Mouse (Mus musculus): ENCODE results near the gene Pck1.

Pck1 gene

GRCm38 (mm10) chr2:173151352-173151751, 1.5 kb upstream of the Pck1 start:
- DNase-seq = no peak

GRCm38 (mm10) chr2:173151784-173152284, 1.0 kb upstream of the Pck1 start:
- DNase-seq = no peak

- no peak for DNase-seq
These were observed 418 bp downstream of the Pck1 start for GRCm38 (mm10) chr2:173153266-173153665.

DNA sequence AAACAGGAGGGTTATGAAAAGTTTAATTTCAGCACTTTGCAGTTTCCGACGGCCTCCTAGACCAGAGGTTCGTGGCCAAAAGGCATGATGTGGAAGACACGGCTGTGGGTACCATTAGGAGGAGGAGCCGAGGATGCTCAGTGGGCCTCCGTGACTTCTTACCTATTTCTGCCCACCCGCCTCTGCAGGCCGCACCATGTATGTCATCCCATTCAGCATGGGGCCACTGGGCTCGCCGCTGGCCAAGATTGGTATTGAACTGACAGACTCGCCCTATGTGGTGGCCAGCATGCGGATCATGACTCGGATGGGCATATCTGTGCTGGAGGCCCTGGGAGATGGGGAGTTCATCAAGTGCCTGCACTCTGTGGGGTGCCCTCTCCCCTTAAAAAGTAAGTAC, 1.7 kb downstream of the Pck1 start:
- DNase-seq = no peak

DNA sequence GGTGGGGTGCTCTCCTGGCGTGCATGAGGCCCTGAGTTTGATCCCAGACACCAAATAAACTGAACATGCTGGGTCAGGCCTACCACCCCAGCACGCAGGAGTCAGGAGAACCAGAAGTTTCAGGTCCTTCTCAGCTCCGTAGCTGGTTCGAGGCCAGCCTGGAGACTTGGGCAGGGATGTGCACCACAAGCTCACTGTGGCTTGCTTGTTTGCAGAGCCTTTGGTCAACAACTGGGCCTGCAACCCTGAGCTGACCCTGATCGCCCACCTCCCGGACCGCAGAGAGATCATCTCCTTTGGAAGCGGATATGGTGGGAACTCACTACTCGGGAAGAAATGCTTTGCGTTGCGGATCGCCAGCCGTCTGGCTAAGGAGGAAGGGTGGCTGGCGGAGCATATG, 2.1 kb downstream of the Pck1 start:
- no peak for DNase-seq

GRCm38 (mm10) chr2:173155907-173156306, 3.1 kb downstream of the Pck1 start:
- DNase-seq = no peak

DNA sequence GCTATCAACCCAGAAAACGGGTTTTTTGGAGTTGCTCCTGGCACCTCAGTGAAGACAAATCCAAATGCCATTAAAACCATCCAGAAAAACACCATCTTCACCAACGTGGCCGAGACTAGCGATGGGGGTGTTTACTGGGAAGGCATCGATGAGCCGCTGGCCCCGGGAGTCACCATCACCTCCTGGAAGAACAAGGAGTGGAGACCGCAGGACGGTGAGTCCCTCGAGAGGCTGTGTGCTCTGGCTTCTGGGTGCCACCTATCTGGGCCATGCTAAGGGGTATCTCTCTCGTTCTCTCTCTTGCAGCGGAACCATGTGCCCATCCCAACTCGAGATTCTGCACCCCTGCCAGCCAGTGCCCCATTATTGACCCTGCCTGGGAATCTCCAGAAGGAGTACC, 4.1 kb downstream of the Pck1 start:
- no peak for DNase-seq

- no peak for DNase-seq
These were observed 4.5 kb downstream of the Pck1 start for GRCm38 (mm10) chr2:173157376-173157775.

GRCm38 (mm10) chr2:173157871-173158270, 5.0 kb downstream of the Pck1 start:
- DNase-seq = no peak

GRCm38 (mm10) chr2:173158390-173159055, 5.7 kb downstream of the Pck1 start:
- no peak for DNase-seq

- peak; percentile 30 for DNase-seq
These were observed 6.8 kb downstream of the Pck1 start for GRCm38 (mm10) chr2:173159354-173160311.

- DNase-seq = no peak
These were observed 10.5 kb downstream of the Pck1 start for GRCm38 (mm10) chr2:173163380-173163779.

DNA sequence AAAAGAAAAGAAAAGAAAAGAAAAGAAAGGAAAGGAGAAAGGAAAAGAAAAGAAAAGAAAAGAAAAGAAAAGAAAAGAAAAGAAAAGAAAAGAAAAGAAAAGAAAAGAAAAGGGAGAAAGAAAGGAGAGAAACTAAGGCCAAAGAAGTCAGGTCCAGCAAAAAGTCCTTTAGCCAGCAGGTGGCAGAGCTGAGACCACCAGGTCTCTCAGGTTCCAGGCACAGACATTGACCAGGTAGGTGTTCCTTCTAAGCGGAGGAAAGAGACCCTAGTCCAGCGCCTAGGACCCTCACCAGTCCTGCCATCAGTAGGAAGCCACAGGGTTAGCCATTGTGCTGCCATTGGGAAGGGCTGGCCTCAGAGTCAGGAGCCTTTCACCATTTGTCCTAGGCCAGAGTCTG, 11.5 kb downstream of the Pck1 start:
- DNase-seq = no peak

GRCm38 (mm10) chr2:173164946-173165345, 12.1 kb downstream of the Pck1 start:
- DNase-seq = no peak

- DNase-seq = no peak
These were observed 12.5 kb downstream of the Pck1 start for GRCm38 (mm10) chr2:173165357-173165756.

GRCm38 (mm10) chr2:173168411-173168851, 15.6 kb downstream of the Pck1 start:
- DNase-seq = no peak

- DNase-seq = no peak
These were observed 17.2 kb downstream of the Pck1 start for GRCm38 (mm10) chr2:173170081-173170480.

DNA sequence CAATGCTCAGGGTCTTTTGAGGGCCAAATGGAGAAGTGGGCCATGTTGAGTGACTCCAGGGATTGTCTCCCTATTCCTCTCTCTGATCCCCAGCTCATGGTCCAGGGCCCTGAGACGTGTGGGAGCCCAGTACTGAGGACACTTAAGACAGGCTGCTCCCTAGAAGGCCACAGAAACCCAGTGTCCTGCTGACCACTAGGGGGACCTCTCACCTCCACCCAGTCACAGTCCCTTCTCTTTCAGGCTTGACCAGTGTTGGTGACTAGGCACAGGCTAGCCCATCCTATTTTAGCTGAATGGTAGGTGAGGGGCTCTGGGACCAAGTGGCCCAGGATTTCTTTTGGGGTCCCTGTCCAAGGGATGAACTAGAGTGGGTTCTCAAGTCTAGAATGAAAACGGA, 17.9 kb downstream of the Pck1 start:
- DNase-seq = no peak

- peak; percentile 51 for DNase-seq
These were observed 18.6 kb downstream of the Pck1 start for GRCm38 (mm10) chr2:173171470-173171869.

DNA sequence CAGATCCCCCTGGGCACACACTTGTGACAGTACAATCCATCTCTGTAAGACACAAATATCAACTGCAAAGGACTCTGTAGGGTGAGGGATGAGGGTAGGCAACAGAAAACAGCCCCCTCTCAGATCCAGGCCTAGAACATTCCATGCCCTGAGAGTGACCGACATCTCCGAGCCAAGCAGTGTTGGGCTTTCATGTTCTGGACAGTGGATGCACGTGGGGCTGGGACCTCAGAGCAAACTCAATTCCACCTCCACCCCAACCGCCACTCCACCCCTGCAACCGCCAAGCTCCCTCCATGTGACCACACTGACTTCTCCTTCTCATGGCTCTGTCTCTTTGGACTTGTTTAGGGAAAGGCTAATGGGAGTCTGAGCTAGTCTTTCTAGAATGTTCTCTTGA, 19.1 kb downstream of the Pck1 start:
- no peak for DNase-seq

DNA sequence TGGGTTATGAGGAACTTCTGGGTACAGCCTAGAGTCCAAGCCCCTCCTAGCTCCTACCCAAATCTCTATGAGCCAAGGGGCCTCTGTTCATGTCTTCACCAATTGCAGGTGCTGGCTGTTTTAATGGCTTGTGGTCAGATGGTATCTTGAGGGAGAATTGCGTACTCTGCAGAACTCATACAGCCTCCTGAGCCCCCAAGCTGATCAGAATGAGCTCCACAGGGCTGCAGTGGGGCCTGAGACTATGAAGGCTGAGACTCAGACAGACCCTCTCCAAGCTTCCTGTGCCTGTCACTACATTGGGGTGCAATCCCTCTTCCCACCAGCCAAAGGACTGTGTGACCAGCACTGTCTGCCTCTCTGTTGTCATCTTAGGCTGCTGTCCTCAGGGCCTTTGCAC, 19.5 kb downstream of the Pck1 start:
- no peak for DNase-seq

- no peak for DNase-seq
These were observed 20.2 kb downstream of the Pck1 start for GRCm38 (mm10) chr2:173173008-173173407.

GRCm38 (mm10) chr2:173173521-173174511, 21.0 kb downstream of the Pck1 start:
- peak; percentile 83 for DNase-seq
